Mouse (Mus musculus) small intestine, adult 2 months (tissue): ENCODE measurements around the gene Grrp1.

ENCODE experiments used
- CTCF ChIP-seq: fragments of 200-500 bp; IDR thresholded peaks from 2 replicates; pipeline ENCODE4 v1.5.1; 2012; ENCODE audit warnings: low read depth, mild to moderate bottlenecking, control low read depth, inconsistent platforms, low read length, moderate library complexity, mixed read lengths; ENCODE audit not compliant: insufficient replicate concordance, insufficient read length; ENCODE audit errors: extremely low read depth
- POLR2A ChIP-seq: fragments of 200-500 bp; IDR thresholded peaks from 2 replicates; pipeline ENCODE4 v1.6.1; 2012; ENCODE audit warnings: low read depth, mild to moderate bottlenecking, control low read depth, inconsistent platforms, low read length, moderate library complexity

GRCm38 (mm10) chr4:134284942-134285341, 31.0 kb upstream of the Grrp1 start:
- TF ChIP-seq CTCF (no peak), POLR2A (no peak)
